Mouse (Mus musculus) CH12.LX (cell line): Measurements from ENCODE around the gene Atxn2l. TPM values are rescaled to one million over a fixed set of nuclear protein-coding genes. Genes with fewer than 3 reads are reported as not detected.

Source experiments
- DNase-seq: peaks from one replicate; pipeline ENCODE4 v3.0.0-alpha.2; 2013; ENCODE audit errors: extremely low read depth
- H3K27ac ChIP-seq: 2 replicates; pipeline ENCODE4 v1.5.1; 2012; ENCODE audit warnings: low read depth, mild to moderate bottlenecking, control low read depth, moderate library complexity; ENCODE audit not compliant: insufficient read depth
- H3K27me3 ChIP-seq: replicated peaks from 2 replicates; pipeline ENCODE3; 2012; ENCODE audit warnings: inconsistent platforms
- H3K36me3 ChIP-seq, 2 experiments: replicated peaks in 1 of 2; 2 replicates each; pipeline versions ENCODE3 to v1.6.1; 2012; ENCODE audit warnings: inconsistent platforms in 1 of 2, low read length in 1 of 2, mild to moderate bottlenecking in 1 of 2, mixed read lengths in 1 of 2, moderate library complexity in 1 of 2; ENCODE audit not compliant: control insufficient read depth in 1 of 2, insufficient read depth in 1 of 2
- H3K4me1 ChIP-seq, 2 experiments: 2 replicates each; pipeline ENCODE4 v1.6.1; 2012; ENCODE audit warnings: inconsistent platforms in 1 of 2, moderate library complexity in 1 of 2; ENCODE audit not compliant: insufficient read depth in 2 of 2, control insufficient read depth in 1 of 2
- H3K4me2 ChIP-seq: 2 replicates; pipeline ENCODE4 v1.6.1; 2012; ENCODE audit warnings: low read depth, mild to moderate bottlenecking, control low read depth; ENCODE audit not compliant: poor library complexity, insufficient read depth, severe bottlenecking
- H3K4me3 ChIP-seq, 3 experiments: fragments of 150-350 bp in 1 of 3; sonication (generic) in 1 of 3; replicated peaks in 1 of 3; 2 replicates each; pipeline versions ENCODE3 to v1.5.1; 2011 to 2012; ENCODE audit warnings: low read depth in 2 of 3, low read length in 2 of 3, mild to moderate bottlenecking in 2 of 3, moderate library complexity in 2 of 3, control low read depth in 1 of 3, improper control_type of control experiment in 1 of 3, inconsistent platforms in 1 of 3, mixed read lengths in 1 of 3; ENCODE audit not compliant: poor library complexity in 1 of 3
- H3K79me2 ChIP-seq: replicated peaks from 2 replicates; pipeline ENCODE4 v1.6.1; 2012; ENCODE audit warnings: mild to moderate bottlenecking, moderate library complexity; ENCODE audit not compliant: control insufficient read depth, poor library complexity, insufficient read depth, severe bottlenecking; ENCODE audit errors: extremely low read depth
- H3K9ac ChIP-seq: 2 replicates; pipeline ENCODE4 v1.6.1; 2012; ENCODE audit warnings: low read depth, mild to moderate bottlenecking, control low read depth, moderate library complexity; ENCODE audit not compliant: insufficient read depth
- H3K9me3 ChIP-seq: replicated peaks from 2 replicates; pipeline ENCODE3; 2012; ENCODE audit warnings: low read length, inconsistent platforms, mixed read lengths
- CTCF ChIP-seq, 2 experiments: IDR thresholded peaks in 1 of 2; conservative IDR thresholded peaks in 1 of 2; 2 replicates each; pipeline ENCODE4 v1.5.1; 2011 to 2012; ENCODE audit warnings: low read depth in 2 of 2, low read length in 2 of 2, improper control_type of control experiment in 1 of 2, inconsistent platforms in 1 of 2, mild to moderate bottlenecking in 1 of 2, moderate library complexity in 1 of 2
- HCFC1 ChIP-seq: IDR thresholded peaks from 2 replicates; pipeline ENCODE4 v1.6.1; 2012; ENCODE audit warnings: low read depth, mild to moderate bottlenecking, inconsistent platforms, low read length, improper control_type of control experiment
- MYC ChIP-seq: IDR thresholded peaks from 2 replicates; pipeline ENCODE4 v1.6.1; 2011; ENCODE audit warnings: low read depth, mild to moderate bottlenecking, improper control_type of control experiment, low read length
- NELFE ChIP-seq: IDR thresholded peaks from 2 replicates; pipeline ENCODE4 v1.6.1; 2011; ENCODE audit warnings: low read depth, low read length, improper control_type of control experiment
- NRF1 ChIP-seq: IDR thresholded peaks from 2 replicates; pipeline ENCODE4 v1.6.1; 2014; ENCODE audit warnings: low read depth, mild to moderate bottlenecking, inconsistent platforms, low read length, improper control_type of control experiment, moderate library complexity
- POLR2A ChIP-seq: IDR thresholded peaks from 2 replicates; pipeline ENCODE4 v1.6.1; 2011; ENCODE audit warnings: low read depth, mild to moderate bottlenecking, improper control_type of control experiment, low read length
- RCOR1 ChIP-seq: conservative IDR thresholded peaks from 2 replicates; pipeline ENCODE4 v1.6.1; 2012; ENCODE audit warnings: low read depth, mild to moderate bottlenecking, inconsistent platforms, low read length, improper control_type of control experiment
- TCF12 ChIP-seq: IDR thresholded peaks from 2 replicates; pipeline ENCODE4 v1.6.1; 2014; ENCODE audit warnings: low read depth, mild to moderate bottlenecking, inconsistent platforms, low read length, improper control_type of control experiment
- USF2 ChIP-seq: conservative IDR thresholded peaks from 2 replicates; pipeline ENCODE4 v1.6.1; 2011; ENCODE audit warnings: low read depth, low read length, improper control_type of control experiment
- ZMIZ1 ChIP-seq: IDR thresholded peaks from 2 replicates; pipeline ENCODE4 v1.6.1; 2012; ENCODE audit warnings: low read depth, mild to moderate bottlenecking, inconsistent platforms, low read length, improper control_type of control experiment
- dilution Hi-C: fragments of 300-500 bp; cut with MboI; formaldehyde crosslinking; loops from 2 replicates; pipeline ENCODE4 v1.14.3; 2020; ENCODE audit warnings: low sequenced_read_pairs; ENCODE audit not compliant: extremely low pct_unique_long_range_greater_than_20kb, extremely low pct_ligation_motif_present
- in situ Hi-C: fragments of 300-500 bp; cut with MboI; formaldehyde crosslinking; loops from 3 replicates; pipeline ENCODE4 v1.14.3; 2019; ENCODE audit warnings: low sequenced_read_pairs, low pct_ligation_motif_present, low pct_unique_long_range_greater_than_20kb, mixed read lengths
- polyA plus RNA-seq: library from polyadenylated mRNA; unstranded; fragments of >175 nt; gene quantifications from 2 replicates; pipeline ENCODE4 v1.2.1, GENCODE M21; 2012; ENCODE audit warnings: low read depth; ENCODE audit not compliant: insufficient read length
- total RNA-seq, 2 experiments: library from RNA; depleted of rRNA; stranded (reverse); fragments of 300-350 nt in 1 of 2; fragments of >200 nt in 1 of 2; gene quantifications; 2 replicates each; pipeline ENCODE4 v1.2.3; 2012 to 2014

Atxn2l gene
- total and polyA plus RNA-seq, 3 experiments, result 16.5 to 122 (median 64.2) TPM

GRCm38 (mm10) chr7:126444536-126444935, 58.7 kb downstream of the Atxn2l start:
- Histone ChIP-seq H3K79me2 (no peaks in the 10 kb centered on the region), H3K9me3 (no peaks in the 10 kb centered on the region), H3K9ac (no peak overlapping the region), H3K4me3 (no peak overlapping the region), H3K4me2 (no peak overlapping the region), H3K27me3 (no peaks in the 10 kb centered on the region), H3K4me1 (no peaks in the 10 kb centered on the region), H3K36me3 (peaks cover 77 to 93% of the 10 kb centered on the region in 2 experiments), H3K27ac (no peak overlapping the region)
- DNase-seq, result no peak
- in situ Hi-C loops (no loop called here), dilution Hi-C loops (no loop called here)
- TF ChIP-seq HCFC1 (no peak), NELFE (no peak), RCOR1 (no peak)

DNA sequence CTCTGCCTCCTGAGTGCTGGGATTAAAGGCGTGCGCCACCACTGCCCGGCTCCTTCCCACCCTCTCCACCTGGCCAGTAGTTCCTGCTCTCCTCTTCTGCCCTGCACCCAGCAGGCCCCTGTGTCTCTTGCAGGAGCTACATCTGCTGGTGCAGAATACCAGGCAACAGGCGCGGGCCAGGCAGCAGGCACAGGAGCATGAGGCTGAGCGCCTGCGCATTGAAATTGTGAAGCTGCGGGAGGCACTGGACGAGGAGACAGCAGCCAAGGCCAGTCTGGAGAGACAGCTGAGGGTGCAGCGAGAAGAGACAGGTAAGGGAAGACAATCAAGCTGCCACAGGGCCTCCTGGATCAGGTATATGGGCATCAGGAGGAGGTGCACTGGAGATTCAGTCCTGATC, 59.2 kb downstream of the Atxn2l start:
- H3K27ac ChIP-seq, result no peak overlapping the region
- no peak overlapping the region for H3K9ac ChIP-seq
- no peaks in the 10 kb centered on the region for H3K4me1 ChIP-seq
- no peaks in the 10 kb centered on the region for H3K79me2 ChIP-seq
- TF ChIP-seq POLR2A (no peak), ZMIZ1 (no peak), CTCF (conservative IDR thresholded peaks at IDR 0.05 in 1 of 2, IDR thresholded peaks at IDR 0.05 in 1 of 2; ENCODE audit: low read depth in 2 of 2, low read length in 2 of 2) (no peak), USF2 (no peak), NRF1 (no peak), NELFE (no peak), TCF12 (no peak), MYC (no peak)
- in situ Hi-C loops, result no loop called here
- no peak overlapping the region for H3K4me2 ChIP-seq
- DNase-seq, result no peak
- no peaks in the 10 kb centered on the region for H3K9me3 ChIP-seq
- H3K36me3 ChIP-seq, result peaks cover 75 to 93% of the 10 kb centered on the region in 2 experiments
- dilution Hi-C loops, result no loop called here
- H3K27me3 ChIP-seq, result no peaks in the 10 kb centered on the region
- no peak overlapping the region for H3K4me3 ChIP-seq

Other genes with a start within 250 kb of the Atxn2l start
- gene Sbk1, start 230.8 kb downstream of the Atxn2l start, total RNA-seq (2012; rRNA removed), result 4.5 and 4.7 TPM in 2 replicates
- gene Sbk1, start 230.8 kb downstream of the Atxn2l start, total RNA-seq (2014; rRNA removed), result 1.6 and 2.1 TPM in 2 replicates
- gene Sbk1, start 230.8 kb downstream of the Atxn2l start, polyA plus RNA-seq, result 3.4 and 4.2 TPM in 2 replicates
- gene Lat, start 133.9 kb downstream of the Atxn2l start, total RNA-seq (2012; rRNA removed), result 0.42 TPM in 2 replicates
- 0.55 TPM in 1 of 2 replicates, not detected in the other for gene Lat, start 133.9 kb downstream of the Atxn2l start, total RNA-seq (2014; rRNA removed)
- 1.1 and 1.2 TPM in 2 replicates for gene Lat, start 133.9 kb downstream of the Atxn2l start, polyA plus RNA-seq
- 38.4 and 42.6 TPM in 2 replicates for gene Spns1, start 126.0 kb downstream of the Atxn2l start, total RNA-seq (2012; rRNA removed)
- 36.4 and 45.3 TPM in 2 replicates for gene Spns1, start 126.0 kb downstream of the Atxn2l start, total RNA-seq (2014; rRNA removed)
- 37.8 and 61.7 TPM in 2 replicates for gene Spns1, start 126.0 kb downstream of the Atxn2l start, polyA plus RNA-seq
- 7.8 and 8.8 TPM in 2 replicates for gene Nfatc2ip, start 106.7 kb downstream of the Atxn2l start, total RNA-seq (2012; rRNA removed)
- gene Nfatc2ip, start 106.7 kb downstream of the Atxn2l start, total RNA-seq (2014; rRNA removed), result 15.0 and 16.8 TPM in 2 replicates
- 13.0 and 13.9 TPM in 2 replicates for gene Nfatc2ip, start 106.7 kb downstream of the Atxn2l start, polyA plus RNA-seq
- 132 and 143 TPM in 2 replicates for gene Cd19, start 88.5 kb downstream of the Atxn2l start, total RNA-seq (2012; rRNA removed)
- gene Cd19, start 88.5 kb downstream of the Atxn2l start, total RNA-seq (2014; rRNA removed), result 139 and 141 TPM in 2 replicates
- gene Cd19, start 88.5 kb downstream of the Atxn2l start, polyA plus RNA-seq, result 199 and 234 TPM in 2 replicates
- 38.5 and 40.3 TPM in 2 replicates for gene Rabep2, start 74.7 kb downstream of the Atxn2l start, total RNA-seq (2012; rRNA removed)
- 35.7 and 42.6 TPM in 2 replicates for gene Rabep2, start 74.7 kb downstream of the Atxn2l start, total RNA-seq (2014; rRNA removed)
- gene Rabep2, start 74.7 kb downstream of the Atxn2l start, polyA plus RNA-seq, result 33.7 and 36.6 TPM in 2 replicates
- 0.25 and 0.38 TPM in 2 replicates for gene Atp2a1, start 40.3 kb downstream of the Atxn2l start, total RNA-seq (2012; rRNA removed)
- gene Atp2a1, start 40.3 kb downstream of the Atxn2l start, total RNA-seq (2014; rRNA removed), result not detected in 2 replicates
- gene Atp2a1, start 40.3 kb downstream of the Atxn2l start, polyA plus RNA-seq, result 0.74 and 0.75 TPM in 2 replicates
- 11.8 and 13.4 TPM in 2 replicates for gene Sh2b1, start 28.0 kb downstream of the Atxn2l start, total RNA-seq (2012; rRNA removed)
- 5.2 and 5.5 TPM in 2 replicates for gene Sh2b1, start 28.0 kb downstream of the Atxn2l start, total RNA-seq (2014; rRNA removed)
- 31.3 and 34.1 TPM in 2 replicates for gene Sh2b1, start 28.0 kb downstream of the Atxn2l start, polyA plus RNA-seq
- gene Tufm, start 16.1 kb downstream of the Atxn2l start, total RNA-seq (2012; rRNA removed), result 156 and 183 TPM in 2 replicates
- gene Tufm, start 16.1 kb downstream of the Atxn2l start, total RNA-seq (2014; rRNA removed), result 115 and 123 TPM in 2 replicates
- 219 and 224 TPM in 2 replicates for gene Tufm, start 16.1 kb downstream of the Atxn2l start, polyA plus RNA-seq
- gene Eif3c, start 63.0 kb upstream of the Atxn2l start, total RNA-seq (2012; rRNA removed), result 246 and 276 TPM in 2 replicates
- gene Eif3c, start 63.0 kb upstream of the Atxn2l start, total RNA-seq (2014; rRNA removed), result 194 and 202 TPM in 2 replicates
- gene Eif3c, start 63.0 kb upstream of the Atxn2l start, polyA plus RNA-seq, result 330 and 348 TPM in 2 replicates
- 1.3 and 1.8 TPM in 2 replicates for gene Apobr, start 81.5 kb upstream of the Atxn2l start, total RNA-seq (2012; rRNA removed)
- gene Apobr, start 81.5 kb upstream of the Atxn2l start, total RNA-seq (2014; rRNA removed), result 1.5 and 1.6 TPM in 2 replicates
- 9.7 and 10.1 TPM in 2 replicates for gene Apobr, start 81.5 kb upstream of the Atxn2l start, polyA plus RNA-seq
- gene Cln3, start 82.4 kb upstream of the Atxn2l start, total RNA-seq (2012; rRNA removed), result 20.7 and 21.9 TPM in 2 replicates
- 19.1 and 19.2 TPM in 2 replicates for gene Cln3, start 82.4 kb upstream of the Atxn2l start, total RNA-seq (2014; rRNA removed)
- gene Cln3, start 82.4 kb upstream of the Atxn2l start, polyA plus RNA-seq, result 46.2 and 47.2 TPM in 2 replicates
- not detected in 2 replicates for gene Il27, start 91.5 kb upstream of the Atxn2l start, total RNA-seq (2012; rRNA removed)
- not detected in 2 replicates for gene Il27, start 91.5 kb upstream of the Atxn2l start, total RNA-seq (2014; rRNA removed)
- 0.31 TPM in 1 of 2 replicates, not detected in the other for gene Il27, start 91.5 kb upstream of the Atxn2l start, polyA plus RNA-seq
- gene Nupr1, start 127.4 kb upstream of the Atxn2l start, total RNA-seq (2012; rRNA removed), result 4.9 and 13.9 TPM in 2 replicates
- 5.5 and 6.4 TPM in 2 replicates for gene Nupr1, start 127.4 kb upstream of the Atxn2l start, total RNA-seq (2014; rRNA removed)
- gene Nupr1, start 127.4 kb upstream of the Atxn2l start, polyA plus RNA-seq, result 12.5 and 13.5 TPM in 2 replicates
- gene Sgf29, start 145.9 kb upstream of the Atxn2l start, total RNA-seq (2012; rRNA removed), result 45.9 and 55.6 TPM in 2 replicates
- 20.5 and 31.7 TPM in 2 replicates for gene Sgf29, start 145.9 kb upstream of the Atxn2l start, total RNA-seq (2014; rRNA removed)
- gene Sgf29, start 145.9 kb upstream of the Atxn2l start, polyA plus RNA-seq, result 70.0 and 71.7 TPM in 2 replicates
- gene Sult1a1, start 173.0 kb upstream of the Atxn2l start, total RNA-seq (2012; rRNA removed), result 0.17 and 0.34 TPM in 2 replicates
- 0.80 and 0.87 TPM in 2 replicates for gene Sult1a1, start 173.0 kb upstream of the Atxn2l start, total RNA-seq (2014; rRNA removed)
- gene Sult1a1, start 173.0 kb upstream of the Atxn2l start, polyA plus RNA-seq, result 0.87 and 1.4 TPM in 2 replicates
- 136 and 155 TPM in 2 replicates for gene Bola2, start 192.0 kb upstream of the Atxn2l start, total RNA-seq (2012; rRNA removed)
- gene Bola2, start 192.0 kb upstream of the Atxn2l start, total RNA-seq (2014; rRNA removed), result 60.4 and 72.8 TPM in 2 replicates
- 341 and 353 TPM in 2 replicates for gene Bola2, start 192.0 kb upstream of the Atxn2l start, polyA plus RNA-seq
- gene Slx1b, start 192.3 kb upstream of the Atxn2l start, total RNA-seq (2012; rRNA removed), result 5.0 and 5.6 TPM in 2 replicates
- gene Slx1b, start 192.3 kb upstream of the Atxn2l start, total RNA-seq (2014; rRNA removed), result 4.4 and 4.7 TPM in 2 replicates
- 5.6 and 8.3 TPM in 2 replicates for gene Slx1b, start 192.3 kb upstream of the Atxn2l start, polyA plus RNA-seq
- gene Coro1a, start 204.3 kb upstream of the Atxn2l start, total RNA-seq (2012; rRNA removed), result 287 and 312 TPM in 2 replicates
- 349 and 371 TPM in 2 replicates for gene Coro1a, start 204.3 kb upstream of the Atxn2l start, total RNA-seq (2014; rRNA removed)
- 203 and 228 TPM in 2 replicates for gene Coro1a, start 204.3 kb upstream of the Atxn2l start, polyA plus RNA-seq